Mouse (Mus musculus) heart, postnatal 36 days (tissue): ENCODE results near the gene Gna12. TPM values are rescaled to one million over a fixed set of nuclear protein-coding genes. Genes with fewer than 3 reads are reported as not detected.

Experiments
- DNase-seq, 2 experiments: peaks; one replicate each; pipeline ENCODE4 v3.0.0; 2021 to 2022
- intact Hi-C: fragments of 180-260 bp; cut with DNase I; formaldehyde crosslinking; loops from one replicate; pipeline ENCODE4 v1.15.1; 2025
- total RNA-seq, 2 experiments: library from RNA; stranded (reverse); gene quantifications; 2 replicates each; pipeline ENCODE4 v1.2.3; 2021

Gna12 gene
- total RNA-seq, 2 experiments from 2014 or later: 109 to 114 TPM

GRCm38 (mm10) chr5:140731040-140731797, 99.0 kb downstream of the Gna12 start:
- no peak for DNase-seq
- intact Hi-C loops: no loop called here

- DNase-seq: no peak
- intact Hi-C loops: no loop called here
Measured at GRCm38 (mm10) chr5:140726946-140727740, 103.1 kb downstream of the Gna12 start.

DNA sequence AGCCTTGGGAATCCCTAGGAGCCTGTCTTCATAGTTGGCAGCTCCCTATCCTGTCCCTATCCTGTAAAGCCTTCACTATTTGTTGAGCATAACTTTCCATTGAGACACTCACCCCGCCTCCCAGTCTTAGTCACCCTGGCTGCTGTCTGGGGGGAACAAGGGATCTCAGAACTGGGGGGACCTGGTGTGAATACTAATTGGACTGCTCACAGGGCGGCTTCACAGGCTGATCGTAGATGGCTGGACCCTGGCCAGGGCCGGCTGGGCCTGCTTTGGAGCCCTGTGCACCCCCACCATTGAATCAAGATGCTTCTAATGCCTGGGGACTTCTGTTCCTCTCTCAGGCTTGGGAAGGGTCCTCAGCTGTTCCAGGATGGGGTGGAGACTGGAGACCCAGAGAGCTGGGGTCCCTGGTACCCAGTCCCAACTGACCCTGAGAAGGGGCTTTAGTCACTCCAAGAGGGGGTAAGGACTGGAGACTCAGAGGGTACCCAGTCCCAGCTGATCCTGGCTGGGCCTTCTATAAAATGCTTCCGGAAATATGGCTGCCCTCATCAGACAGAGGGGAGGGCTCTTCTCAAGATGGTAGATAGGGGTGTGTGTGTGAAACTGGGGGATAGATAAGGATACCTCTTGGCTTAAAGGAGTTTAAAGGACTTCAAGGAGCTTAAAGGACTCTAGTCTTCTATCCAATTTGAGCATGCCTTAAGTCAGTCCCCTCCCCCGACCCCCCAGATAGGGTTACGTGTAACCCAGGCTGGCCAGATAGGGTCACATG, 104.0 kb downstream of the Gna12 start:
- intact Hi-C loops: no loop called here
- DNase-seq: no peak

- DNase-seq: no peak
- intact Hi-C loops: no loop called here
Measured at GRCm38 (mm10) chr5:140723822-140724221, 106.4 kb downstream of the Gna12 start, which contains the start of gene Amz1. Amz1 (plus strand) TSS chr5:140724127.

- intact Hi-C loops: no loop called here
- DNase-seq: no peak
Measured at GRCm38 (mm10) chr5:140722121-140722520, 108.1 kb downstream of the Gna12 start.

- no peak for DNase-seq
- intact Hi-C loops: no loop called here
Measured at GRCm38 (mm10) chr5:140720773-140721172, 109.5 kb downstream of the Gna12 start.

DNA sequence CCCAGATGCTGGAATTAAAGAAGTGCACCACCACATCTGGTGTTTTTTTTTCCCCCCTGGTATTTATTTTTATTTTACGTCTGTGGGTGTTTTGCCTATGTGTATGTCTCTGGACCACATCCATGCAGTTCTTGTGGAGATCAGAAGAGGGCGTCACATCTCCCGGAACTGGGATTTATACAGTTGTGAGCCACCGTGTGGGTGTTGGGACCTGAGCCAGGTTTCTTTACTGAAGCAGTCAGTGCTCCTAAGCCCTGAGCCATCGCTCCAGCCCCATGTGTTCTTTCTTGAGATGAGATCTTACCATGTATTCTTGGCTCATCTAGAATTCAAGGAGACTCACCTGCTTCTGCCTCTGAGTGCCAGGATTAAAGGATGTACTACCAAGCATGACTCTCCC, 119.2 kb downstream of the Gna12 start:
- intact Hi-C loops: no loop called here
- DNase-seq: no peak

- DNase-seq: no peak
- intact Hi-C loops: no loop called here
Measured at GRCm38 (mm10) chr5:140710315-140710714, 119.9 kb downstream of the Gna12 start.

Other genes starting within 250 kb of the Gna12 start
- 1 to 10 TPM; 7.2 to 9.1 TPM for gene Lfng, start 223.1 kb downstream of the Gna12 start, total RNA-seq
- gene Ttyh3, start 181.4 kb downstream of the Gna12 start, total RNA-seq: 10 to 100 TPM; 13.4 to 14.7 TPM
- 1 to 10 TPM; 8.9 to 9.8 TPM for gene Iqce, start 128.1 kb downstream of the Gna12 start, total RNA-seq
- 10 to 100 TPM in 1 of 2 experiments, 1 to 10 TPM in 1; 8.3 to 10.4 TPM for gene Brat1, start 125.4 kb downstream of the Gna12 start, total RNA-seq
- under 1 TPM; 0.46 to 0.72 TPM for gene Amz1, start 106.3 kb downstream of the Gna12 start, total RNA-seq
- gene Card11, start 170.2 kb upstream of the Gna12 start, total RNA-seq: under 1 TPM; 0.19 to 0.56 TPM